Mouse (Mus musculus) limb, embryonic 13.5 days (tissue): ENCODE measurements around the gene Fam170b. TPM values are rescaled to one million over a fixed set of nuclear protein-coding genes. Genes with fewer than 3 reads are reported as not detected.

Source experiments
- ATAC-seq: fragments of 200-750 bp; cut with Nextera tagmentation; 2 replicates; pipeline ENCODE4 v1.8.0; 2017; ENCODE audit warnings: low read depth, moderate number of reproducible peaks, moderate TSS enrichment; ENCODE audit not compliant: low FRiP score
- H3K27ac ChIP-seq: fragments of 300-500 bp; sonication (generic); 2 replicates; pipeline ENCODE4 v1.5.1; 2015; ENCODE audit warnings: inconsistent platforms, mild to moderate bottlenecking, moderate library complexity
- H3K27me3 ChIP-seq: fragments of 300-500 bp; sonication (generic); 2 replicates; pipeline ENCODE4 v1.6.1; 2015; ENCODE audit warnings: mild to moderate bottlenecking, inconsistent platforms
- H3K36me3 ChIP-seq: fragments of 300-500 bp; sonication (generic); 2 replicates; pipeline ENCODE4 v1.6.1; 2015; ENCODE audit warnings: inconsistent platforms, mild to moderate bottlenecking, moderate library complexity
- H3K4me1 ChIP-seq: fragments of 300-500 bp; sonication (generic); 2 replicates; pipeline ENCODE4 v1.6.1; 2015; ENCODE audit warnings: inconsistent platforms
- H3K4me2 ChIP-seq: fragments of 300-500 bp; sonication (generic); replicated peaks from 2 replicates; pipeline ENCODE4 v1.6.1; 2015; ENCODE audit warnings: inconsistent platforms, mild to moderate bottlenecking, moderate library complexity
- H3K4me3 ChIP-seq: fragments of 300-500 bp; sonication (generic); 2 replicates; pipeline ENCODE4 v1.5.1; 2015; ENCODE audit warnings: moderate library complexity, mild to moderate bottlenecking, inconsistent platforms
- H3K9ac ChIP-seq: fragments of 300-500 bp; sonication (generic); 2 replicates; pipeline ENCODE4 v1.6.1; 2015; ENCODE audit warnings: mild to moderate bottlenecking, inconsistent platforms
- H3K9me3 ChIP-seq: fragments of 300-500 bp; sonication (generic); 2 replicates; pipeline ENCODE4 v1.6.1; 2016; ENCODE audit warnings: inconsistent platforms
- WGBS: fragments of 180-500 bp; shearing (Covaris S2); methylation state at CpG from one replicate; pipeline ENCODE4 v1.1.7; 2015; 5-methylcytosine and 5-hydroxymethylcytosine counted together
- polyA plus RNA-seq: library from polyadenylated mRNA; unstranded; fragments of >200 nt; fragmentation: Nextera tagmentation; extraction: Ambion mirVana; gene quantifications from 2 replicates; pipeline ENCODE4 v1.2.1, GENCODE M21; 2015

Gene Fam170b
- polyA plus RNA-seq = not detected in 2 replicates

DNA sequence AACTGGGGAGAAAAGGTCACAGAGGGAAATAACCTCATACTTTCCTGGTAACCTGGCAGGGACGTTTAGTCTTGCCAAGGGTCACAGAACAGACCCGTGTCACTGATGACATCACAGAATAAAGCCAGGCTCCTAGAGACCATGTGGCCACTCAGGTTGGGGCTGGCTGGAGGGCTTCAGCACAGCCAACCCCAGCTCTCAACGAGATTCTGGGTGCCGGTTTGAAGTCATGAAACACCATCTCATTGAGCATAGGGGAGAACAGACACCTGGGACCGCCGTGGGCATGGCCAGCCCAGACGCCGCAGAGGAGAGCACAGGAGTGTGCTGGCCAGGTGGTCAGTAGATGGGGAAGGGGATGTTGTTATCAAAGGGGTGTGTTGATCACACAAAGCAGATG, at the start of gene Fam170b:
TSS of gene Fam170b (plus strand) at position 116 of the 400 bp plus-strand sequence.
- Histone ChIP-seq H3K36me3 (no peaks in the 10 kb centered on the region), H3K4me1 (no peaks in the 10 kb centered on the region), H3K9ac (no peak within 1 kb of the TSS), H3K4me2 (no peak within 1 kb of the TSS), H3K4me3 (no peak within 1 kb of the TSS), H3K9me3 (no peaks in the 10 kb centered on the region; the same call in 1 of the 2 replicates), H3K27ac (no peak within 1 kb of the TSS), H3K27me3 (0 out of 2 replicates have a peak, but pooled peaks cover 2% of the 10 kb centered on the region)
- WGBS = 69% methylated on average over 8 of the region's 8 CpGs
- ATAC-seq = no peak

DNA sequence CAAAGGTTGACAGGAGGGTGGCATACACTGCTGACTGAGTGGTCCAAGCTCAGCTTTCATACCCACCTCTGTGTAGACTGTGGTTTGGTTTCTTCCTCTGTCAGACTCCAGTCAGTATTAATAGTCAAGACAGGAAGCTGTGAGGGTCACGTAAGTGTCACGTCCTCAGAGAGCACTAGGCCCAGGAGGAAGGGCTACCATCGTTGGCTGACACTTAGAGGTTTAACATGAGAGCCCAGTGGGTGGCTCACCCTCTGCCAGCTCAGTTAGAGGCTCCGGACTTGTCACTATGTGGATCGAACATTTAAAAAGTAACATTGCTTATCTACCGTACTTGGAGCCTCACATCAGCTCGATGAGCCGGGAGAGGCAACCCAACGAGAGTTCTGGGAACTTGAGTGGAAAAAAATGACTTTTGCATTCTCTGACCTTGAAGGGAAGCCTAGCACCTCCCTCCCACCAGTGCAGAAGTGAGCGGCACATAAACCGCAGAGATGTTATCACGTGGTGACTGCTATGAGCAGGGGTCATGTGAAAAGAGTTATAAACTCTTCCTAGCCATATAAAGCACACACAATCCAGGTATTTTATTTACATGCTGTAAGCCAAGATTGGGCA, 49.5 kb upstream of the Fam170b start:
- no peak for ATAC-seq
- Histone ChIP-seq H3K27me3 (no peaks in the 10 kb centered on the region), H3K4me3 (no peak overlapping the region), H3K9me3 (no peaks in the 10 kb centered on the region), H3K27ac (no peak overlapping the region), H3K4me1 (no peaks in the 10 kb centered on the region), H3K4me2 (no peak overlapping the region), H3K36me3 (no peaks in the 10 kb centered on the region), H3K9ac (no peak overlapping the region)
- WGBS = 75% methylated on average over 12 of the region's 12 CpGs

GRCm38 (mm10) chr14:32784748-32785134, 49.0 kb upstream of the Fam170b start:
- Histone ChIP-seq H3K4me2 (no peak overlapping the region), H3K36me3 (no peaks in the 10 kb centered on the region), H3K27ac (no peak overlapping the region), H3K27me3 (no peaks in the 10 kb centered on the region), H3K9me3 (no peaks in the 10 kb centered on the region), H3K9ac (no peak overlapping the region), H3K4me1 (no peaks in the 10 kb centered on the region), H3K4me3 (no peak overlapping the region)
- 79% methylated on average over 4 of the region's 4 CpGs for WGBS
- ATAC-seq = no peak

DNA sequence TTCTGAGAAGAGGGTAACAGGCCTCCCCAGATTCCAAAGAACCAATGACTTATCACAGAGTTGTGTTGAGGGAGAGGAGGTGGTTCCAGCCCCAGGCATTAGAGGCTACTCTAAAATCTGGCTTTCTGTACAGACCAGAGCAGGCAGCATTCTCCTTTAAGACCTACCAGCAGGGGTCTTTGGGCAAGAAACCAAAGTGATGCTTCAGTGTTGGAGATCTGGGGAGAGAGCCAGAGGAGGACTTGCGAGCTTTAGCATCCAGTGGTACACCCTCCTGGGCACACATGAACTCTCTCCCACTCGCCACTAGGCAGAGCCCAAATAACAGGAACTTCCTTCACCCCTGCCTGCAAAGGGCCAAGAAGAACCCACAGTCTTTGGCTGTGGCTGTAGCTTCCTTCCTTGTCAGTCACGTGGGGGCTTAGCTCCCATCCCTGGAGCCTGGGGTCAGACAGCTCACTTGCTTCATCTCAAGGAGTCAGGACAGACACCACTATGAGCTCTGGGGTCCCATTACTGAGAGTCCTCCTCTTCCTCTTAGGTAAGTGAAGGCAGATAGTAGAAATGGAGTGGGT, 48.1 kb upstream of the Fam170b start, which contains the start of gene Tmem273:
TSS of gene Tmem273 (plus strand) at position 408 of the 575 bp plus-strand sequence.
- no peaks in the 10 kb centered on the region for H3K4me1 ChIP-seq
- H3K9ac ChIP-seq = no peak within 1 kb of the TSS
- no peak for ATAC-seq
- no peaks in the 10 kb centered on the region for H3K27me3 ChIP-seq
- no peaks in the 10 kb centered on the region for H3K36me3 ChIP-seq
- 73% methylated on average over 3 of the region's 3 CpGs for WGBS
- H3K4me3 ChIP-seq = no peak within 1 kb of the TSS
- no peak within 1 kb of the TSS for H3K27ac ChIP-seq
- H3K9me3 ChIP-seq = no peaks in the 10 kb centered on the region
- no peak within 1 kb of the TSS for H3K4me2 ChIP-seq

DNA sequence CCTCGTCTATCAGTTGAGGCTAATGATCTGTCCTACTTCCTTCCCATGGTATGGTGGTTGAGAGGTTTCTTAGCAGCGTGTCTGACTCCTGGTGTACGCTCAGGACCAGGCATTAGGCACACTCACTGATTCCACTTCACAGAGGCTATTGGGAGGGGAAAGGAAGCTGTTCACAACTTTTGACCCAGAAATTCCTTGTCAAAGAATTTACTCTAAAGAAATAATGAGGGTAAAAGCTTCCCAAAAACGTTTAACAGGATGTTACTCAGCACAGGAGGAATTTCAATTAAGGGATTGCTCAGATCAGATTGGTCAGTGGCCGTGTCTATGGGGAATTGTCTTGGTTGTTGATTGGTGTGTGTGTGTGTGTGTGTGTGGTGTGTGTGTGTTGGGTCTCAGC, 46.1 kb upstream of the Fam170b start:
- ATAC-seq = no peak
- Histone ChIP-seq H3K27ac (no peak overlapping the region), H3K4me3 (no peak overlapping the region), H3K27me3 (no peaks in the 10 kb centered on the region), H3K36me3 (no peaks in the 10 kb centered on the region), H3K4me2 (no peak overlapping the region), H3K4me1 (no peaks in the 10 kb centered on the region), H3K9me3 (no peaks in the 10 kb centered on the region), H3K9ac (no peak overlapping the region)
- WGBS = 49% methylated on average over 5 of the region's 5 CpGs

GRCm38 (mm10) chr14:32796375-32796774, 37.4 kb upstream of the Fam170b start:
- Histone ChIP-seq H3K9ac (no peak overlapping the region), H3K36me3 (no peaks in the 10 kb centered on the region), H3K4me1 (no peaks in the 10 kb centered on the region), H3K9me3 (no peaks in the 10 kb centered on the region), H3K27me3 (no peaks in the 10 kb centered on the region), H3K27ac (no peak overlapping the region), H3K4me3 (no peak overlapping the region), H3K4me2 (no peak overlapping the region)
- 62% methylated on average over 8 of the region's 8 CpGs for WGBS
- no peak for ATAC-seq

- Histone ChIP-seq H3K4me2 (no peak overlapping the region), H3K27ac (no peak overlapping the region), H3K27me3 (no peaks in the 10 kb centered on the region), H3K36me3 (no peaks in the 10 kb centered on the region), H3K9ac (no peak overlapping the region), H3K9me3 (no peaks in the 10 kb centered on the region), H3K4me1 (no peaks in the 10 kb centered on the region), H3K4me3 (no peak overlapping the region)
- 78% methylated on average over 2 of the region's 2 CpGs for WGBS
- ATAC-seq = no peak
Observed at GRCm38 (mm10) chr14:32797803-32798202, 36.0 kb upstream of the Fam170b start.

DNA sequence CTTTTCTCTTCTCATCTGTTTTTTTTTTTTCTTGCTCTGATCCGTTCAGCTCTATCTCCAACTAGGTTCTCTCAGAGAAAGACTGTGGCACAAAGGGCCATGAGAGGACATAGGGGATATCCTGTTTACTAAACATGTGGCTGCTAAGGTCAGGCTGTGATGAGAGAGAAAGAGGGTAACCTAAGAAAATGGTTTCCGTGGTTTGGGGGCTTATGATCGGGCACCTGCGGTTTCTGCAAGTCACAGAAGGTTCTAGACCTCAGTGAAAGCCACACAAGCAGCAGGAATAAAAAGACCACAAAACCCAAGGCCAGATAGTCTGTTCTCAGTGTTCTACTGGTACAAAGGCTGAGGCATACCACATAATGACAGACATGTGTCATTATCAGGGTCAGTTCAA, 35.4 kb upstream of the Fam170b start:
- H3K36me3 ChIP-seq = no peaks in the 10 kb centered on the region
- H3K9me3 ChIP-seq = no peaks in the 10 kb centered on the region
- no peak for ATAC-seq
- H3K4me3 ChIP-seq = no peak overlapping the region
- H3K9ac ChIP-seq = no peak overlapping the region
- H3K4me1 ChIP-seq = no peaks in the 10 kb centered on the region
- H3K27me3 ChIP-seq = no peaks in the 10 kb centered on the region
- WGBS = 83% methylated on average over 4 of the region's 4 CpGs
- no peak overlapping the region for H3K4me2 ChIP-seq
- no peak overlapping the region for H3K27ac ChIP-seq

DNA sequence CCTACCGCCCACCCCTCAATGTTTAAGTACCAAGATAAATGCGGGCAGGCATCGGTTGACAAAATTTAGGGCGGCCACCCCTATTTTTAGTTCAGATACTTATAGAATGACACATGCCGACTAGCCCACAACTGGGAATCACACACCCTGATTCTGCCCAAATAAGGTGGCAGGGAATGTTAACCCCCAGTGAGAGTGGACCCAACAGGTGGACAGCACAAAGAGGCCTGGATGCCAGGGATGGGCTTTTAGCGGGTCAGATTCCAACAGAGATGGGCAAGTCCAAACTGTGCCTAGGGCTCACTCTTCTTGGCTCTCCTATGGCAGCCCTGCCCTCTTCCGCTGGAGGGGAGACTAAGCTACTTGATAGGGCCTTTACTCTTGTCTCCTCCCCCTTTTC, 33.7 kb upstream of the Fam170b start:
- H3K4me3 ChIP-seq = no peak overlapping the region
- H3K9ac ChIP-seq = no peak overlapping the region
- H3K9me3 ChIP-seq = no peaks in the 10 kb centered on the region
- 92% methylated on average over 7 of the region's 7 CpGs for WGBS
- ATAC-seq = no peak; the same call in 1 of the 2 replicates
- no peak overlapping the region for H3K27ac ChIP-seq
- H3K36me3 ChIP-seq = no peaks in the 10 kb centered on the region
- no peaks in the 10 kb centered on the region for H3K4me1 ChIP-seq
- H3K4me2 ChIP-seq = no peak overlapping the region
- no peaks in the 10 kb centered on the region for H3K27me3 ChIP-seq

DNA sequence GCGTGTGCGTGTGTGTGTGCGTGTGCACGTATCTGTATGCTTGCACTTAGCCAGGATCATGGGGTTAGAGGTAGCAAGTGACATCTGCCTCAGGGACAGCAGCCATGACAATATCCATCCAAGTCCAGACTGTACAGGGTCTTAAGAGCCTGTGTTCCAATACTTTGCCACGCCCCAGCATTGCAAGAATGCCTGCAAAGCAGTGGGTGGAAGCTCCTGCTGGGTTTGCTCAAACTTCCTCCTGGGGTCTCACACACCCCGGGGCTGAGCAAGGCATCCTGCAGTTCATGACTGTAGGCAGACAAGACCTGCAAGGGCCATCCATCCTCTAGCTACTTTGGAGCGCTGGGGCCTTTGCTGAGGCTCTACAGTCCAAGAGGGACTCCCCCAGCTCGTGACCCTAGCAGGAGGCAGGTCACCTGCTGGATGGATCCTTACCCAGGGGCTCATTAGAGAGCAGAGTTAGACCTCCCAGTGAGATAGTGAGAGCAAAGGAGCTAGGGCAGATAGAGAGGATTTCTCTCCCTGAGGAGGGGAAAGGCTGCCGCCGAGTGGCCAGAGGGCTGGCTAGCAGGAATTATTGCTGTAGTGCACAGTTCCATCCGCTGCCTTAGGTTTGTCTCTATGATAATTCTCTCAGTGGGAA, 32.6 kb upstream of the Fam170b start:
- H3K9ac ChIP-seq = no peak overlapping the region
- WGBS = 58% methylated on average over 11 of the region's 11 CpGs
- H3K27me3 ChIP-seq = no peaks in the 10 kb centered on the region
- no peak overlapping the region for H3K27ac ChIP-seq
- H3K9me3 ChIP-seq = no peaks in the 10 kb centered on the region
- no peak overlapping the region for H3K4me2 ChIP-seq
- no peaks in the 10 kb centered on the region for H3K36me3 ChIP-seq
- H3K4me1 ChIP-seq = no peaks in the 10 kb centered on the region
- no peak overlapping the region for H3K4me3 ChIP-seq
- no peak for ATAC-seq

GRCm38 (mm10) chr14:32801662-32802024, 32.1 kb upstream of the Fam170b start:
- Histone ChIP-seq H3K27ac (no peak overlapping the region), H3K9me3 (no peaks in the 10 kb centered on the region), H3K4me3 (no peak overlapping the region), H3K4me2 (no peak overlapping the region), H3K9ac (no peak overlapping the region), H3K4me1 (no peaks in the 10 kb centered on the region), H3K36me3 (no peaks in the 10 kb centered on the region), H3K27me3 (no peaks in the 10 kb centered on the region)
- no peak for ATAC-seq

DNA sequence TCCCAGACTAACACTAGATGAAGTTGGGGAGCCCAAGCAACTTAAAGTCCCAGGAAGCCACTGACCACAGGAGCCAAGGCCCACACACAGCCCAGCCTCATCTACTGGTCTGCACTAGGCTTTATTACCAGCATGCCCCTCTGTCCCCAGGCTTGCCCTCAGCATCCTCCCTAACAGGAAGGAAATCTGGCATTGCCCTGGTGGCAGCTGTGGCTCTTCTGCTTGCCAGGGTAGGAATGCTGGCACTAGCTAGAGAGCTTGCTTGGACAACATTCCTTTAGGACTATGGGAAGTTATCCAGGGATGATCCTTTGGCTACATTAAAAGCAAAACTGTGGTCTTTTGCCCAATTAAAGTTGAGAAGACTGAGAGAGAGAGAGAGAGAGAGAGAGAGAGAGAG, 23.7 kb upstream of the Fam170b start:
- H3K9ac ChIP-seq = no peak overlapping the region
- H3K4me3 ChIP-seq = no peak overlapping the region
- no peaks in the 10 kb centered on the region for H3K9me3 ChIP-seq
- no peak for ATAC-seq
- H3K27ac ChIP-seq = no peak overlapping the region
- no peak overlapping the region for H3K4me2 ChIP-seq
- no peaks in the 10 kb centered on the region for H3K36me3 ChIP-seq
- H3K4me1 ChIP-seq = no peaks in the 10 kb centered on the region
- H3K27me3 ChIP-seq = no peaks in the 10 kb centered on the region
